Mouse (Mus musculus) E14TG2a.4 (cell line): Measurements from ENCODE around the gene Ctnna3.

Experiments used
- CTCF ChIP-seq: conservative IDR thresholded peaks from 2 replicates; pipeline ENCODE4 v1.5.1; 2014; ENCODE audit warnings: low read length
- NANOG ChIP-seq: IDR thresholded peaks from 2 replicates; pipeline ENCODE4 v1.6.1; 2014; ENCODE audit warnings: borderline replicate concordance, low read length, mixed read lengths

DNA sequence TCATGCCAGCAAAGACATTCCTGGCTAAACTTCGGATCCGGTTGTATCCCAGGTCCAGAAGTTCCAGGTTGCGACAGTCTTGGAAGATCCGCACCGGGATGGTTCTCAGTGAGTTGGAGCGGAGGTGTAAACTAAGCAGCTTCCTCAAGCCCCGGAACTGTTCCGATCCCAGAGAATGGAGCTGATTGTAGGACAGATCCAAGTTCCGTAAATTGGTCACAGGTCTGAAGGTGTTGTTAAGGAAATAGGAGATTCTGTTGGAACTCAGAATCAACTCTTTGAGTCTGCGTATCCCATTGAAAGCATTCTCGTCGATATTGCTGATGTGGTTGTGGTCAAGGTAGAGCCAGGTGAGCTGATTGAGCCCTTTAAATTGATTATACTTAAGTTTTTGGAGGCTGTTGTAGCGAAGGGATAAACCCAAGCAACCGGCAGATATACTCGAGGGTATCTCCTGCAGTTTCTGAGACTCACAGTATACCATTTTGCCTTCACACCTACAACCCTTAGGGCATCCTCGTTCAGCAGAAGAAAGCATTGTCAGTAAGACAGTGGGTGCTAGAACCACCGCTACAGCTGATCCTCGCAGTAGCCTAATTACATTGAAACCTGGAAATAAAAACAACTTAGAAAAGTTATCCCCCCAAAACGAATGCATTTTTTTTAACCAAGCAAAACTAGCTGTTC lies 659.0 kb downstream of the Ctnna3 start:
- TF ChIP-seq CTCF (no peak), NANOG (no peak)
